Mouse (Mus musculus) frontal cortex, postnatal 25 days (tissue): ENCODE measurements around the gene Pradc1.

Source experiments
- DNase-seq, 2 experiments: peaks; one replicate each; pipeline ENCODE4 v3.0.0; 2022; ENCODE audit warnings: low spot score in 2 of 2

Pradc1 gene

GRCm38 (mm10) chr6:85451664-85452410 lies at the start of gene Pradc1:
Pradc1 (minus strand) TSS chr6:85451970.
- peak; percentile 97 to 98 for DNase-seq

DNA sequence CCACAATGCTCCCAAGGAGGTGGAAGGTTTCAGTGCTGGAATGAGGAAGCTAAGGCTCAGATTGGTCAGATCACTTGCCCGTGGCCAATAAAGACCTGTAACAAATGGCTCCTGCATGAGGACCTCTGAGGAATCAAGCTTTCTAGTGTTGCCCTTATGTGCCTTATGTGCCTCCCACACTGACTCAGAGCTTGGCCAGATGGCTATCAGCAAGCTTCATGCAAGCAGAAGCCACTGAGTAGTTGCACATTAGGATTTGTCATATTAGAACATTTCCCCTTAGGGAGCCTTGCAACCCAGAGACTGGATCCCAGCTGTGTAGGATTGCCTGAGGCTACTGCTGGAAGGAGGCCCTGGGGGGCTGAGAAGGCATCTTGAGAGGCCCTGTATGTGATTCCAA lies 48.6 kb upstream of the Pradc1 start:
- no peak for DNase-seq

- DNase-seq: no peak
These were observed 46.4 kb upstream of the Pradc1 start for GRCm38 (mm10) chr6:85498147-85498546.

GRCm38 (mm10) chr6:85496976-85497375 lies 45.2 kb upstream of the Pradc1 start:
- no peak for DNase-seq

DNA sequence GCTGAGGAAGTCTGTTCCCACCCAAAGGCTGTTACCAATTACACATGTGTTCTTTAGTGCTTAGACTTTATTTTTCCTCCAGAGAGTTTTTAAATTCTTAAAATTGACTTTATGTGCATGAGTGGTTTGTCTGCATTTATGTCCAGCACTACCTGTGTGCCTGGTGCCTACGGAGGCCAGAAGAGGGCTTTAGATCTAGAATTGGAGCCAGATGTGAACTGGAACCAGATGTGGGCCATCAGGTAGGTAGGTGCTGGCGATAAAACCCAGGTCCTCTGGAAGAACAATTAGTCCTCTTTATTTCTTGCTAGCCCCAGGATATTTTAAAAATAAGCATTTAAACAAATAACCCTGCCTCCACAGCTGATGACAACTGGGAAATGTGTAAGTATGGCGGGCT lies 39.8 kb upstream of the Pradc1 start:
- DNase-seq: no peak

DNA sequence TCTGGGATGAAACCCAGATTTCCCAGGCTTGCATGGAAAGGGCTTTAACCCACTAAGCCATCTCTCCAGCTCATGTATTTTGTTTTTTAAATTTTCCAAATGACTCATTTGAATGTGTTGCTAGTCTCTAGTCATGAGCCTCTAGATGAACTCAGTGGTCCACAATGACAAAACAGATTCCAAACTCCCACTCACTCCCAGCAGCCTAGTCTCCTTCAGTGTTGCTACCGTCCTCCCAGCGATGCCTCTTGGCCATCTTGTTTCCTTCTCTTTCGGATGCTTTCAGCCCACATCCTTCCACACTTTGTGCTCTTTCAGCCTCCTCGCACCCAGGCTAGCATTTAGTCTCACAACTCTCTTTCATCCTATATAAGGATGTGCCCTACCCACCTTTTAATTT lies 38.5 kb upstream of the Pradc1 start:
- no peak for DNase-seq

DNA sequence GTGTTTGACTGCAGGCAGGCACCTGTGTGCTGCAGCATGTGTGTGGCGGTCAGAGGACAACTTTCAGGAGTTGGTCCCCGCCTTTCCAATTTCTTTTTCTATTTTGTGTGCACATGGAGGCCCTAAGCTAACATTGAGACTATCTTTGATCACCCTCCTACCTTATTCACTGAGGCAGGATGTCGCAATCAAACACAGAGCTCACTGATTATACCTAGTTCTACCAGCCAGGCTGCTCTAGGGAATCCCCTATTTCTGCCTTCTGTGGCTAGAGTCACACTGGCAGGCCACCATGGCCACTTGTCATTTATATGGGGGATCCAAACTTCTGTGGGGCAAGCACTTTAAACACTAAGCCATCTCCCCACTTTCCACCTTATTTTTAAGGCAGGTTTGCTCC lies 37.9 kb upstream of the Pradc1 start:
- DNase-seq: no peak

DNA sequence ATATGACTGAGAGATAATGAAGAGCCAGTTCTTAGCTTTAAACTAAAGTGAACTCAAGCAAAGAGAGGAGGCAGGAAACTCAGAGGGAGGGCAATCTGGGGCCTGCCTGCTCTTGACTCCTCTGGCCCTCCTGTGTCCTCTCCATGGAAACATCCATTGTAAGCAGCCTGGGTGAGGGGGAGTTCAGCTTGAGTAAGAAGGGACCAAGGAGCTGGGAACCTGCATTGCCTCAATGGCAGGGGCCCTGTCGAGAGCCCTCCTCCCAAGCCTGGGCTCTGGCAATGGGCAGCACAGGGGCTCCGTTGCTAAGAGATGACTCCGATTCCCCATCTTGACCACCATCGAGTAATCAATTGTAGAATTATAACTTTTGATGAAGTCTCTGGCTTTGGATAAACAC lies 36.7 kb upstream of the Pradc1 start:
- DNase-seq: no peak

GRCm38 (mm10) chr6:85485738-85486137 lies 34.0 kb upstream of the Pradc1 start:
- no peak for DNase-seq

- no peak for DNase-seq
These were observed 32.3 kb upstream of the Pradc1 start for GRCm38 (mm10) chr6:85483843-85484721.

DNA sequence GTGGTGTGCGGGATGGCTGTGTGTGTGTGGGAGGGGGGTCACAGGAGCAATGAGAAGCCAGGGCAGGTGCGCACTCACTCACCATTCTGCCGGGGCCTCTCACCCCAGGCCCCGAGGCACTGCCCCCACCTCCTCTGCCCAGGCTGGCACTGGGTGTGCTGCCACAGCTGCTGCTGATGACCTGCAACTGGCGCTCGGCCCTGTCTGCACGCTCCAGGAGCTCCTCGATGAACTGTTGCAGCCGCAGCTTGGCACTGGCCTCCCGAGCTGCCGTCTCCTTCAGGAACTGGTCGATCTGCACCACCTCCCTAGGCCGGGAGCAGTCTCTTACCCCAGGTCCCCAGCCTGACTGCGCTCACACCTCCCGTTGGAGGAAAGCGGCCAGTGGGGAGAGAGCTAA lies 28.9 kb upstream of the Pradc1 start:
- no peak for DNase-seq

GRCm38 (mm10) chr6:85479979-85480378 lies 28.2 kb upstream of the Pradc1 start:
- no peak for DNase-seq

DNA sequence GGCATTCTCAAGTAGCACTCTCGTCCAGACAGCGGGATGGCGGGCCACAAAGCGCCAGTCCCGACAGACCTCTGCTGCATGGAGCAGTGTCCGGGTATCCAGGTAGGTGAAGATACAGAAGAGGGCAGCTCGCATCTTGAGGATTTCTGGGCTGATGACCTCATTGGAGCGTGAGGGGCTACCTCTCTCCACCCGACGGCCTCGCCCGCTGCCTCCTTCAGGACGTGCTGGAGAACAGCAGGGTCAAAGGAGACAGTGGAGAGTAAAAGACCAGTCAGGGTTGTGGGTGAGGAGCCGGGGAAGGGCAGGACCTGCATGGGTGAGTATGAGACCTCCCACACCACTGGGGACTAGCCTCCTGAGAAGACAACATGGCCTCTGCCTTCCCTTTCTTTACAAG lies 26.6 kb upstream of the Pradc1 start:
- no peak for DNase-seq

- no peak for DNase-seq
These were observed 25.7 kb upstream of the Pradc1 start for GRCm38 (mm10) chr6:85477366-85477917.

- no peak for DNase-seq
These were observed 23.8 kb upstream of the Pradc1 start for GRCm38 (mm10) chr6:85475581-85475980.

DNA sequence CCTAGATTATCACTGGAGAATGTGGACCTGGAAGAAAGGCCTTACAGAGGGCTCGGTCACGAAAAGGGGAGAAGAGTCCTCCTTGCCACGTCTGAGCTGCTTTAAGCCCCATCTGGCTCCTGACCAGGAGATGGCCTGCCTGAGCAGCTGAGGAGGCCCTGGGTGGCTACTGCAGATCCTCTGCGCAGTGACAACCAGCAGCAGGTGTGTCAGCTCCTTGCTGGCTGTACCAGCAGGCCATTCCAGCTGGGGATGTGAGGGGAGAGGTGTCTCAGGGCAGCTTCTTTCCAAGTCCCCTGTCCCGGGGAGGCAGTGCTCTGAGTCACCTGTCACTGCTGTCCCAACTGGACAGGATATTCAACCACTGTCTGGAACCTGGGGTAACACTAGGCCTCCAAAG lies 20.8 kb upstream of the Pradc1 start:
- DNase-seq: no peak

DNA sequence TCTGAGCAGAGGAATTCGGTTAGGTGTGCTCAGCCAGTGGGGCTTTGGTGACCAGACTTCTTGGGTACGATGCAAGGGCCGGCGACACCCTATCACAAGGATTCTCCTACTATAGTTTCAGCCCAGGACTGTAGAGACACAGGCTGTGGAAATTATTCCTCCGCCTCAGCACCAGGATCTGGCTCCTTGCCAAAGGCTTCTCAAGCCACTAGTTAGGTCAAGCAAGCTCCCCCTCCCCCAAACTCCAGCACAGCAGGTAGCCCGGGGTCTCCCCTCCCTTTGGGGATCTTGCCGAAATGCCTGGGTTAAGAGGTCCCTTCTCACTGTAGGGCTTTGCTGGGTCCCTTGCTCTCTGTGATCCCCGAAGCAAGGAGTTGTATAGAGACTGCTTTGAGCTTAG lies 20.2 kb upstream of the Pradc1 start:
- DNase-seq: no peak

GRCm38 (mm10) chr6:85469660-85470430 lies 18.1 kb upstream of the Pradc1 start:
- DNase-seq: no peak

DNA sequence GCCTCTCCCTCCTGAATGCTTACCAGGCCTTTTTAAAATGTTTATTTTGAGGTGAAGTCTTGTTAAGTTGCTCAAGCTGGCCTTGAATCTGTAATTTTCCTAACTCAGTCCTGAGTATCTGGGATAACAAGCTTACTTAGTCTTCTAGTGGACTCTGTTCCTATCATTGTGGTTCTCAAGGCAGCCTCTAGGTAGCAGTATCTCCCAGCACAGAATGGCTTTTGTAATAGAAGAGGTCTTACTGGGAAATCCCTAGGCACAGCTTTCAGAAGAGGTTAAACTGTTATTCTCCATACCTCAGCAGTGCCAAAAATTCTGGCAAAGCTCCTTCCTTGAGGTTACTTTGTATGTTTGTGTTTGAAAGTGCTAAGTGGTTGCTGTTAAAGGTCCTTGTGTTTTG lies 13.6 kb upstream of the Pradc1 start:
- DNase-seq: no peak

GRCm38 (mm10) chr6:85459621-85460020 lies 7.9 kb upstream of the Pradc1 start:
- DNase-seq: no peak

- DNase-seq: no peak
These were observed 1.0 kb upstream of the Pradc1 start for GRCm38 (mm10) chr6:85452816-85453215.

DNA sequence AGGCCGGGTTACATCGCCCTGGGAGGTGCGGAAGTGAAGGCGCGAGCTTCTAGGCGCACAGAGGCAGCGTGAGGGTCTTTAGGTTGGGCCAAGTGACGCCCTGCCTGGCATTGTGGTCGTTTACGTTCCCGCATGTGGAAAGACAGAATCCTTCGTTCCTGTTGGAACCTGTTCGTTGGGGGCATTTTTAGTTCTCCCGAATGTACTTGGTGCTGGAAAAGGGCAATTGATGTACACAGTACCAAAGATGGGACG lies 568 bp upstream of the Pradc1 start:
- no peak for DNase-seq
